Mouse (Mus musculus) neural tube, embryonic 11.5 days (tissue): ENCODE results near the gene Prr19. TPM values are rescaled to one million over a fixed set of nuclear protein-coding genes. Genes with fewer than 3 reads are reported as not detected.

Experiments
- ATAC-seq: fragments of 200-750 bp; cut with Nextera tagmentation; 2 replicates; pipeline ENCODE4 v1.8.0; 2017; ENCODE audit warnings: moderate number of reproducible peaks, mild to moderate bottlenecking, moderate TSS enrichment, moderate library complexity; ENCODE audit not compliant: insufficient read depth, low FRiP score, low TSS enrichment
- DNase-seq: peaks from one replicate; pipeline ENCODE4 v3.0.0-alpha.2; 2015; ENCODE audit warnings: low spot score
- H3K27ac ChIP-seq: fragments of 300-500 bp; sonication (generic); 2 replicates; pipeline ENCODE4 v1.5.1; 2014; ENCODE audit warnings: low read depth, mild to moderate bottlenecking, low read length
- H3K27me3 ChIP-seq: fragments of 300-500 bp; sonication (generic); 2 replicates; pipeline ENCODE4 v1.6.1; 2014; ENCODE audit warnings: mild to moderate bottlenecking, low read length, mixed read lengths; ENCODE audit not compliant: control insufficient read depth, insufficient read depth
- H3K36me3 ChIP-seq: fragments of 300-500 bp; sonication (generic); 2 replicates; pipeline ENCODE4 v1.6.1; 2014; ENCODE audit warnings: mild to moderate bottlenecking, low read length, moderate library complexity, mixed read lengths; ENCODE audit not compliant: control insufficient read depth, insufficient read depth
- H3K4me1 ChIP-seq: fragments of 300-500 bp; sonication (generic); 2 replicates; pipeline ENCODE4 v1.6.1; 2014; ENCODE audit warnings: low read length, mixed read lengths; ENCODE audit not compliant: control insufficient read depth, insufficient read depth
- H3K4me2 ChIP-seq: fragments of 300-500 bp; sonication (generic); 2 replicates; pipeline ENCODE4 v1.6.1; 2014; ENCODE audit warnings: low read depth, mild to moderate bottlenecking, moderate library complexity
- H3K4me3 ChIP-seq: fragments of 300-500 bp; sonication (generic); 2 replicates; pipeline ENCODE4 v1.5.1; 2014; ENCODE audit warnings: low read depth, low read length
- H3K9ac ChIP-seq: fragments of 300-500 bp; sonication (generic); 2 replicates; pipeline ENCODE4 v1.6.1; 2014; ENCODE audit warnings: mild to moderate bottlenecking, low read length
- H3K9me3 ChIP-seq: fragments of 300-500 bp; sonication (generic); 2 replicates; pipeline ENCODE4 v1.6.1; 2016; ENCODE audit warnings: low read length; ENCODE audit not compliant: control insufficient read depth
- WGBS: fragments of 180-500 bp; shearing (Covaris S2); extraction: QIAGEN DNeasy Blood & Tissue Kit; methylation state at CpG from one replicate; pipeline ENCODE4 v1.1.7; 2014; 5-methylcytosine and 5-hydroxymethylcytosine counted together
- polyA plus RNA-seq: library from polyadenylated mRNA; unstranded; fragments of >200 nt; fragmentation: Nextera tagmentation; extraction: Ambion mirVana; gene quantifications from 2 replicates; pipeline ENCODE4 v1.2.1, GENCODE M21; 2014

Prr19 gene
- polyA plus RNA-seq, 1 experiment from 2014 or later = 1.0 TPM

- Histone ChIP-seq H3K9me3 (no peaks in the 10 kb centered on the region), H3K27me3 (no peaks in the 10 kb centered on the region), H3K4me2 (peak overlapping the region; percentile 64), H3K36me3 (peaks cover 14% of the 10 kb centered on the region), H3K4me3 (peak overlapping the region; percentile 73), H3K9ac (peak overlapping the region; percentile 85), H3K4me1 (peaks cover 4% of the 10 kb centered on the region; the same call in 1 of the 2 replicates), H3K27ac (peak overlapping the region; percentile 91)
- no peak for ATAC-seq
- peak; percentile 56 for DNase-seq
- under 1% methylated on average over 21 of the region's 21 CpGs for WGBS
These were observed 4.2 kb upstream of the Prr19 start for GRCm38 (mm10) chr7:25296945-25297453.

- under 1% methylated on average over 52 of the region's 52 CpGs for WGBS
- Histone ChIP-seq H3K4me1 (peaks cover 4% of the 10 kb centered on the region; the same call in 1 of the 2 replicates), H3K27me3 (no peaks in the 10 kb centered on the region), H3K9ac (peak within 1 kb of the TSS; percentile 85), H3K4me3 (peak within 1 kb of the TSS; percentile 73), H3K36me3 (peaks cover 9% of the 10 kb centered on the region), H3K27ac (peak within 1 kb of the TSS; percentile 91), H3K9me3 (no peaks in the 10 kb centered on the region), H3K4me2 (peak within 1 kb of the TSS; percentile 64)
- DNase-seq (peak; percentile 93), ATAC-seq (peak; percentile 90)
These were observed 3.5 kb upstream of the Prr19 start, which contains the start of gene Pafah1b3 for GRCm38 (mm10) chr7:25297454-25298325. Gene Pafah1b3 (minus strand): TSS chr7:25297986.

- H3K9ac ChIP-seq = no peak overlapping the region
- no peaks in the 10 kb centered on the region for H3K36me3 ChIP-seq
- 0 out of 2 replicates have a peak, but pooled peaks cover 3% of the 10 kb centered on the region for H3K27me3 ChIP-seq
- ATAC-seq = no peak
- peaks cover 6% of the 10 kb centered on the region for H3K4me1 ChIP-seq
- no peak for DNase-seq
- no peaks in the 10 kb centered on the region for H3K9me3 ChIP-seq
- 67% methylated on average over 9 of the region's 9 CpGs for WGBS
- no peak overlapping the region for H3K27ac ChIP-seq
- no peak overlapping the region for H3K4me3 ChIP-seq
- H3K4me2 ChIP-seq = no peak overlapping the region
These were observed 1.9 kb downstream of the Prr19 start for GRCm38 (mm10) chr7:25303003-25303684.

- H3K27me3 ChIP-seq = 0 out of 2 replicates have a peak, but pooled peaks cover 3% of the 10 kb centered on the region
- no peaks in the 10 kb centered on the region for H3K36me3 ChIP-seq
- ATAC-seq = no peak
- no peak overlapping the region for H3K4me2 ChIP-seq
- no peaks in the 10 kb centered on the region for H3K9me3 ChIP-seq
- no peak for DNase-seq
- WGBS = 82% methylated on average over 3 of the region's 3 CpGs
- H3K27ac ChIP-seq = no peak overlapping the region
- no peak overlapping the region for H3K9ac ChIP-seq
- H3K4me1 ChIP-seq = peaks cover 4% of the 10 kb centered on the region; the same call in 1 of the 2 replicates
- H3K4me3 ChIP-seq = no peak overlapping the region
These were observed 2.4 kb downstream of the Prr19 start for GRCm38 (mm10) chr7:25303685-25304006.

GRCm38 (mm10) chr7:25305481-25305880 is 4.3 kb downstream of the Prr19 start:
- Histone ChIP-seq H3K4me1 (peaks cover 4% of the 10 kb centered on the region; the same call in 1 of the 2 replicates), H3K27ac (no peak overlapping the region), H3K4me3 (peak overlapping the region; percentile 55), H3K4me2 (peak overlapping the region; percentile 89), H3K9me3 (no peaks in the 10 kb centered on the region), H3K36me3 (no peaks in the 10 kb centered on the region), H3K27me3 (0 out of 2 replicates have a peak, but pooled peaks cover 3% of the 10 kb centered on the region), H3K9ac (peak overlapping the region; percentile 61)
- ATAC-seq (peak; percentile 21; the same call in 1 of the 2 replicates), DNase-seq (no peak)
- 2% methylated on average over 2 of the region's 2 CpGs for WGBS

GRCm38 (mm10) chr7:25305956-25306613 is 4.9 kb downstream of the Prr19 start, which contains the start of gene Tmem145:
Gene Tmem145 (plus strand): TSS chr7:25306106.
- H3K4me3 ChIP-seq = peak within 1 kb of the TSS; percentile 55
- ATAC-seq = peak; percentile 65
- peak within 1 kb of the TSS; percentile 61 for H3K9ac ChIP-seq
- H3K27ac ChIP-seq = peak within 1 kb of the TSS; percentile 56; the same call in 1 of the 2 replicates
- H3K4me1 ChIP-seq = peaks cover 4% of the 10 kb centered on the region; the same call in 1 of the 2 replicates
- WGBS = under 1% methylated on average over 32 of the region's 47 CpGs
- DNase-seq = peak; percentile 75
- H3K27me3 ChIP-seq = 0 out of 2 replicates have a peak, but pooled peaks cover 3% of the 10 kb centered on the region
- peak within 1 kb of the TSS; percentile 89 for H3K4me2 ChIP-seq
- H3K9me3 ChIP-seq = no peaks in the 10 kb centered on the region
- no peaks in the 10 kb centered on the region for H3K36me3 ChIP-seq

GRCm38 (mm10) chr7:25306614-25306996 is 5.4 kb downstream of the Prr19 start:
- no peak overlapping the region for H3K9ac ChIP-seq
- WGBS = 51% methylated on average over 2 of the region's 2 CpGs
- peak overlapping the region; percentile 55 for H3K4me3 ChIP-seq
- 0 out of 2 replicates have a peak, but pooled peaks cover 3% of the 10 kb centered on the region for H3K27me3 ChIP-seq
- no peaks in the 10 kb centered on the region for H3K9me3 ChIP-seq
- peak overlapping the region; percentile 89 for H3K4me2 ChIP-seq
- DNase-seq (no peak), ATAC-seq (no peak)
- H3K36me3 ChIP-seq = no peaks in the 10 kb centered on the region
- peaks cover 4% of the 10 kb centered on the region; the same call in 1 of the 2 replicates for H3K4me1 ChIP-seq
- no peak overlapping the region for H3K27ac ChIP-seq

- Histone ChIP-seq H3K4me3 (no peak overlapping the region), H3K27ac (no peak overlapping the region), H3K36me3 (no peaks in the 10 kb centered on the region), H3K27me3 (peaks cover 15% of the 10 kb centered on the region), H3K9me3 (no peaks in the 10 kb centered on the region), H3K4me1 (peaks cover 4% of the 10 kb centered on the region; the same call in 1 of the 2 replicates), H3K9ac (no peak overlapping the region), H3K4me2 (no peak overlapping the region)
- DNase-seq = no peak
- no peak for ATAC-seq
- 68% methylated on average over 17 of the region's 17 CpGs for WGBS
These were observed 7.6 kb downstream of the Prr19 start for GRCm38 (mm10) chr7:25308702-25309318.
